Mouse (Mus musculus): ENCODE data around the gene Mcf2l.

DNA sequence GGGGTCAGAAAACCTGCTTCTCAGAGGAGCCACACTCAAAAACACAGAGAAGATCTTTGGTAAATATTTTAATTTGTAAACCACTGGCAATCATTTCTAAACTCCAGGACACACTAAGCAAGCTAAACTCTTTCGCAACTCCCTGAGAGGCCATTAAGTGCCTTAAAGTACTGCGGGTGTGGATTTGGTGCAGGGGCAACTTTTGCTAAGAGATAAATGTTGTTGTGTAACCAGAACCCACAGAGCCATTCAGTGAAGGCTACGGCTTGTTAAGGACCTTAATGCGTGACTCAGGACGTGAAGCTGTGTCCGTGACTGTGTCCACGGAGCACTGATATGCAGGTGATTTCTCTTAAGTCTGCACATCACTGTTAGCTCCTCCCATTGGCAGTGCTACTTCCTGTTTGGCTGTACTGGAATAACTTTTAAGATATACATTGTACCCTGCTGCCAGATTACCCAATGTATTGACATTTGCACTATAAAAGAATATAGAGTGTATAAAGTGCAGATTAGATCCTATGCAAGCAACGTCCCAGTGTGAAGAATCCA lies 47.8 kb upstream of the Mcf2l start:
- TF ChIP-seq GATA1 (IDR thresholded peaks at IDR 0.05; ENCODE audit: borderline replicate concordance, low read length) (no peak), FLI1 (IDR thresholded peaks at IDR 0.05; ENCODE audit: low read length) (no peak)

All from megakaryocyte, embryonic 14.5 days (primary cell).